Mouse (Mus musculus) kidney, embryonic 16.5 days (tissue): ENCODE measurements around the gene Zfp688. TPM values are rescaled to one million over a fixed set of nuclear protein-coding genes. Genes with fewer than 3 reads are reported as not detected.
A peak's percentile ranks its signal among the peaks of the same experiment; 100 is the strongest.
"Not testable (repeated sequence)": the region's sequence is repeated elsewhere in the genome, so short reads cannot be mapped to it uniquely, and the experiment has no call there.

Source experiments
- ATAC-seq: fragments of 200-750 bp; cut with Nextera tagmentation; 2 replicates; pipeline ENCODE4 v1.8.0; 2017; ENCODE audit warnings: moderate TSS enrichment; ENCODE audit not compliant: low FRiP score, low TSS enrichment
- H3K27ac ChIP-seq: fragments of 300-500 bp; sonication (generic); 2 replicates; pipeline ENCODE4 v1.5.1; 2014; ENCODE audit warnings: low read length
- H3K27me3 ChIP-seq: fragments of 300-500 bp; sonication (generic); 2 replicates; pipeline ENCODE4 v1.6.1; 2014; ENCODE audit warnings: low read length, control low read depth, mixed read lengths; ENCODE audit not compliant: insufficient read depth
- H3K36me3 ChIP-seq: fragments of 300-500 bp; sonication (generic); 2 replicates; pipeline ENCODE4 v1.6.1; 2014; ENCODE audit warnings: low read length, control low read depth, mixed read lengths; ENCODE audit not compliant: insufficient read depth
- H3K4me1 ChIP-seq: fragments of 300-500 bp; sonication (generic); 2 replicates; pipeline ENCODE4 v1.6.1; 2014; ENCODE audit warnings: low read length, control low read depth, mixed read lengths; ENCODE audit not compliant: insufficient read depth
- H3K4me2 ChIP-seq: fragments of 300-500 bp; sonication (generic); replicated peaks from 2 replicates; pipeline ENCODE4 v1.6.1; 2014; ENCODE audit warnings: low read depth, low read length
- H3K4me3 ChIP-seq: fragments of 300-500 bp; sonication (generic); 2 replicates; pipeline ENCODE4 v1.5.1; 2014; ENCODE audit warnings: mild to moderate bottlenecking, low read length
- H3K9ac ChIP-seq: fragments of 300-500 bp; sonication (generic); replicated peaks from 2 replicates; pipeline ENCODE4 v1.6.1; 2014; ENCODE audit warnings: low read length
- H3K9me3 ChIP-seq: fragments of 300-500 bp; sonication (generic); 2 replicates; pipeline ENCODE4 v1.6.1; 2016; ENCODE audit warnings: low read length, control low read depth
- WGBS: fragments of 180-500 bp; shearing (Covaris S2); extraction: QIAGEN DNeasy Blood & Tissue Kit; methylation state at CpG from one replicate; pipeline ENCODE4 v1.1.7; 2014; 5-methylcytosine and 5-hydroxymethylcytosine counted together
- polyA plus RNA-seq: library from polyadenylated mRNA; unstranded; fragments of >200 nt; fragmentation: Nextera tagmentation; extraction: Ambion mirVana; gene quantifications from 2 replicates; pipeline ENCODE4 v1.2.1, GENCODE M21; 2015

The Zfp688 gene
- polyA plus RNA-seq, 1 experiment from 2014 or later: 32.0 TPM

- H3K27me3 ChIP-seq: no peaks in the 10 kb centered on the region
- peaks cover 11% of the 10 kb centered on the region for H3K36me3 ChIP-seq
- no peaks in the 10 kb centered on the region for H3K9me3 ChIP-seq
- ATAC-seq: no peak
- peak overlapping the region; percentile 95 for H3K9ac ChIP-seq
- peak overlapping the region; percentile 78 for H3K4me3 ChIP-seq
- peaks cover 13% of the 10 kb centered on the region; the same call in 1 of the 2 replicates for H3K4me1 ChIP-seq
- H3K27ac ChIP-seq: no peak overlapping the region
- 88% methylated on average over 8 of the region's 8 CpGs for WGBS
- peak overlapping the region; percentile 90 for H3K4me2 ChIP-seq
Measured at GRCm38 (mm10) chr7:127392251-127392824, 29.5 kb downstream of the Zfp688 start.

- ATAC-seq: no peak
- H3K9ac ChIP-seq: no peak overlapping the region
- H3K4me2 ChIP-seq: no peak overlapping the region
- H3K4me3 ChIP-seq: no peak overlapping the region
- no peak overlapping the region for H3K27ac ChIP-seq
- no peaks in the 10 kb centered on the region for H3K27me3 ChIP-seq
- 97% methylated on average over 16 of the region's 16 CpGs for WGBS
- H3K36me3 ChIP-seq: peaks cover 11% of the 10 kb centered on the region
- H3K4me1 ChIP-seq: peaks cover 13% of the 10 kb centered on the region; the same call in 1 of the 2 replicates
- H3K9me3 ChIP-seq: no peaks in the 10 kb centered on the region
Measured at GRCm38 (mm10) chr7:127391538-127391937, 30.3 kb downstream of the Zfp688 start.

- H3K9ac ChIP-seq: no peak overlapping the region
- H3K27ac ChIP-seq: no peak overlapping the region
- WGBS: 76% methylated on average over 7 of the region's 7 CpGs
- peaks cover 13% of the 10 kb centered on the region; the same call in 1 of the 2 replicates for H3K4me1 ChIP-seq
- ATAC-seq: no peak
- H3K4me3 ChIP-seq: no peak overlapping the region
- no peaks in the 10 kb centered on the region for H3K9me3 ChIP-seq
- H3K4me2 ChIP-seq: no peak overlapping the region
- no peaks in the 10 kb centered on the region for H3K27me3 ChIP-seq
- H3K36me3 ChIP-seq: peaks cover 11% of the 10 kb centered on the region
Measured at GRCm38 (mm10) chr7:127390306-127390705, 31.6 kb downstream of the Zfp688 start.

GRCm38 (mm10) chr7:127388201-127388600, 33.7 kb downstream of the Zfp688 start:
- not testable (repeated sequence) for H3K4me3 ChIP-seq, H3K9ac ChIP-seq, H3K9me3 ChIP-seq, H3K27ac ChIP-seq, ATAC-seq, H3K27me3 ChIP-seq, H3K4me2 ChIP-seq, H3K4me1 ChIP-seq
- peaks cover 28% of the 10 kb centered on the region for H3K36me3 ChIP-seq

- peak; percentile 72 for ATAC-seq
- Histone ChIP-seq H3K9ac (peak within 1 kb of the TSS; percentile 80), H3K27me3 (no peaks in the 10 kb centered on the region), H3K36me3 (peaks cover 25% of the 10 kb centered on the region), H3K4me1 (no peaks in the 10 kb centered on the region), H3K9me3 (peaks cover 2% of the 10 kb centered on the region; the same call in 1 of the 2 replicates), H3K4me3 (peak within 1 kb of the TSS; percentile 63), H3K4me2 (peak within 1 kb of the TSS; percentile 66), H3K27ac (peak within 1 kb of the TSS; percentile 41; the same call in 1 of the 2 replicates)
- WGBS: 19% methylated on average over 38 of the region's 38 CpGs
Measured at GRCm38 (mm10) chr7:127386641-127387392, 35.1 kb downstream of the Zfp688 start, which contains the start of gene 9130019O22Rik. 9130019O22Rik (minus strand) TSS chr7:127387166.

GRCm38 (mm10) chr7:127385560-127385959, 36.3 kb downstream of the Zfp688 start:
- not testable (repeated sequence) for ATAC-seq, H3K4me1 ChIP-seq, H3K9me3 ChIP-seq, H3K9ac ChIP-seq, H3K4me2 ChIP-seq, H3K27ac ChIP-seq, H3K4me3 ChIP-seq, H3K27me3 ChIP-seq
- 96% methylated on average over 4 of the region's 4 CpGs for WGBS
- peaks cover 18% of the 10 kb centered on the region for H3K36me3 ChIP-seq

- Histone ChIP-seq H3K27ac (no peak overlapping the region), H3K36me3 (peaks cover 10% of the 10 kb centered on the region), H3K9me3 (no peaks in the 10 kb centered on the region), H3K4me3 (no peak overlapping the region), H3K9ac (no peak overlapping the region), H3K4me1 (peaks cover 4% of the 10 kb centered on the region; the same call in 1 of the 2 replicates), H3K27me3 (no peaks in the 10 kb centered on the region), H3K4me2 (no peak overlapping the region)
- WGBS: 74% methylated on average over 6 of the region's 6 CpGs
- no peak for ATAC-seq
Measured at GRCm38 (mm10) chr7:127378310-127378921, 43.5 kb downstream of the Zfp688 start.

GRCm38 (mm10) chr7:127375271-127376245, 46.3 kb downstream of the Zfp688 start, which contains the start of gene Zfp747:
Zfp747 (minus strand) TSS chr7:127376050.
- H3K9me3 ChIP-seq, H3K4me1 ChIP-seq, H3K27me3 ChIP-seq: not testable (repeated sequence)
- WGBS: 1% methylated on average over 46 of the region's 49 CpGs
- Histone ChIP-seq H3K4me2 (peak within 1 kb of the TSS; percentile 71), H3K27ac (peak within 1 kb of the TSS; percentile 79), H3K36me3 (peaks cover 14% of the 10 kb centered on the region), H3K4me3 (peak within 1 kb of the TSS; percentile 83), H3K9ac (peak within 1 kb of the TSS; percentile 91)
- ATAC-seq: peak; percentile 92

GRCm38 (mm10) chr7:127371870-127372269, 50.0 kb downstream of the Zfp688 start:
- H3K27ac ChIP-seq, H3K9ac ChIP-seq, H3K9me3 ChIP-seq, H3K4me2 ChIP-seq, ATAC-seq, H3K27me3 ChIP-seq, H3K4me3 ChIP-seq, H3K4me1 ChIP-seq: not testable (repeated sequence)
- 82% methylated on average over 3 of the region's 3 CpGs for WGBS
- H3K36me3 ChIP-seq: peaks cover 14% of the 10 kb centered on the region
